12 mouse cellular contexts compared by ENCODE assay signal in the genomic region with DNA sequence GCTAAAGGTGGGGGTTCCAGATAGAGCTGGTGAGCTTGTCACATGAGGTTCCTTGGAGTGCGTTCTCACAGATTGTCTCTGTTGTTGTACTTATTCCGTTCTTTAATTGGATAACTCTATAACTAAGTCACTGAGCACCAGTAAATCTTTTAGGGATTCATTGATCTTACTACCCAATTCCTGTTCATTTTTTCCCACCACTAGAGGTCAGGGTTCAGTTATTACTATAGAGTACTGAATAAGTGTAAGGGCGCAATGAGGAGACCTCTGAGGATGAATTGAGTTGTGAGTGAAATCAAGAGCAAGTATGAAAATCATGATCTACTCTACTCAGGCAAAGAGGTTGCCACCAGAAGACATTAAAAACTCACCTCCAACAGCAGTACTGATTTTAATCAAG.
DNase-seq lines count a peak whose midpoint lies in the region; ATAC-seq lines count a peak whose summit lies in the region.
"Had no signal": no experiment of that assay in that cellular context is flagged by ENCODE, and none has a peak within 500 bp of the region (broad histone marks: within the 10 kb centered on the region; RNA-seq: fewer than 3 reads in every experiment).

No protein-coding gene starts in this region.

- no peak overlapping the region for H3K4me2 ChIP-seq in kidney, embryonic 16.5 days (replicated peaks; ENCODE audit: low read depth, low read length)
- H3K4me2 ChIP-seq: embryonic facial prominence, embryonic 12.5 days; hindbrain, embryonic 15.5 days had no signal

- peak; percentile 17 to 69 for DNase-seq in cerebellum, postnatal 10 days
- no peak for DNase-seq in cerebellum, adult 11-12 months
- peak; percentile 22 for DNase-seq in kidney, adult 9 months
- DNase-seq in 416B (ENCODE audit: low read depth): peak; percentile 16
- peak; percentile 66 for DNase-seq in embryo, embryonic 10.5 days (ENCODE audit: low spot score)
- no peak for DNase-seq in spleen, postnatal 10 days (ENCODE audit: low spot score in 2 of 2)
- DNase-seq in urinary bladder, postnatal 14 days (ENCODE audit: low spot score): no peak
- DNase-seq: adrenal gland, postnatal 36 days had no signal

- no peak for ATAC-seq in kidney, embryonic 16.5 days (ENCODE audit: low FRiP score, low TSS enrichment)

- H3K27me3 ChIP-seq in kidney, embryonic 16.5 days (ENCODE audit: insufficient read depth, low read length): no peaks in the 10 kb centered on the region
- H3K27me3 ChIP-seq: embryonic facial prominence, embryonic 12.5 days; hindbrain, embryonic 15.5 days; megakaryocyte, embryonic 14.5 days had no signal

- 86% methylated on average over 3 of the region's 3 CpGs for WGBS in kidney, embryonic 16.5 days

- no peaks in the 10 kb centered on the region for H3K36me3 ChIP-seq in kidney, embryonic 16.5 days (ENCODE audit: insufficient read depth, low read length)
- H3K36me3 ChIP-seq: embryonic facial prominence, embryonic 12.5 days; hindbrain, embryonic 15.5 days had no signal

- H3K27ac ChIP-seq in kidney, embryonic 16.5 days (ENCODE audit: low read length): no peak overlapping the region
- H3K27ac ChIP-seq: embryonic facial prominence, embryonic 12.5 days; hindbrain, embryonic 15.5 days had no signal

- H3K9me3 ChIP-seq in kidney, embryonic 16.5 days (ENCODE audit: low read length): no peaks in the 10 kb centered on the region
- H3K9me3 ChIP-seq: embryonic facial prominence, embryonic 12.5 days; hindbrain, embryonic 15.5 days; megakaryocyte, embryonic 14.5 days had no signal

- no peak overlapping the region for H3K9ac ChIP-seq in kidney, embryonic 16.5 days (replicated peaks; ENCODE audit: low read length)
- H3K9ac ChIP-seq: embryonic facial prominence, embryonic 12.5 days; hindbrain, embryonic 15.5 days had no signal

- no peak overlapping the region for H3K4me3 ChIP-seq in kidney, embryonic 16.5 days (ENCODE audit: low read length)
- H3K4me3 ChIP-seq: embryonic facial prominence, embryonic 12.5 days; hindbrain, embryonic 15.5 days; megakaryocyte, embryonic 14.5 days had no signal

- H3K4me1 ChIP-seq in kidney, embryonic 16.5 days (ENCODE audit: insufficient read depth, low read length): no peaks in the 10 kb centered on the region
- H3K4me1 ChIP-seq: hindbrain, embryonic 15.5 days; megakaryocyte, embryonic 14.5 days had no signal

Comparison
In these comparisons a context has a peak if more than half of its experiments do, and no peak if none do; other contexts are left out.
1. DNase-seq: peak in cerebellum, postnatal 10 days (2 of 2), kidney, adult 9 months (single experiment), 416B (single experiment) and embryo, embryonic 10.5 days (single experiment); none in cerebellum, adult 11-12 months (single experiment), spleen, postnatal 10 days (0 of 2) and urinary bladder, postnatal 14 days (single experiment).